Mouse (Mus musculus) lung, adult 2 months (tissue): ENCODE measurements around the gene Uri1.

Experiments
- CTCF ChIP-seq: fragments of 200-500 bp; IDR thresholded peaks from 2 replicates; pipeline ENCODE4 v1.5.1; 2011; ENCODE audit warnings: mild to moderate bottlenecking, low read length, control low read depth; ENCODE audit not compliant: insufficient read depth
- POLR2A ChIP-seq: fragments of 200-500 bp; IDR thresholded peaks from 2 replicates; pipeline ENCODE4 v1.6.1; 2011; ENCODE audit warnings: low read depth, mild to moderate bottlenecking, control low read depth, low read length, borderline replicate concordance; ENCODE audit errors: extremely low read depth

DNA sequence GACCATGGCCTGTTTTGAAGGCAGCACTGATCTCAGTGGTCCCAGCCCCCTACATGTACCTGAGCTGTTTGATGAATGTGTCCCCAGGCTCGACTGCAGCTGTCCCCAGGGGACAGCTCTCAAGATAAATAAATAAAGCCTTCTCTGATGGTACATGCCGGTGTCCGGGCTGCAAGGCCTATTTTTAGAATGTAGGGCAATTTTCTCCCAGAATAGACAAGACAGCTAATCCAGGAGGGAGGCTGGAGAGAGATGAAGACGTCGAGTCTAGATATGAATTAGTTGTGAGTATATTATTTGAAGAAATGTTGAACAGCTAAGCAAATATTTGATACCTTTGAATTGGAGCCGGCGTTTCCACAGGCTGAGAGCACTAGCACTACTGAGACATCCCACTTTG is 35.7 kb upstream of the Uri1 start:
- TF ChIP-seq CTCF = no peak
- TF ChIP-seq POLR2A = no peak
